Mouse (Mus musculus): ENCODE measurements around the gene Map3k12. TPM values are rescaled to one million over a fixed set of nuclear protein-coding genes. Genes with fewer than 3 reads are reported as not detected.

Gene Map3k12
- polyA plus RNA-seq (2017; shearing (Covaris generic)): 7.1 TPM

GRCm38 (mm10) chr15:102516728-102517404 is at the start of gene Map3k12:
TSS of gene Map3k12 (minus strand) at chr15:102517064.

GRCm38 (mm10) chr15:102524892-102525485 is 8.1 kb upstream of the Map3k12 start, which contains the start of gene Npff:
TSS of gene Npff (minus strand) at chr15:102524942.

GRCm38 (mm10) chr15:102517976-102518858 is 1.4 kb upstream of the Map3k12 start, which contains the start of gene Tarbp2:
TSS of gene Tarbp2 (plus strand) at chr15:102518192.

GRCm38 (mm10) chr15:102503447-102503846 is 13.4 kb downstream of the Map3k12 start, which contains the start of gene Gm10337:
TSS of gene Gm10337 (plus strand) at chr15:102503722.

GRCm38 (mm10) chr15:102470183-102470604 is 46.7 kb downstream of the Map3k12 start, which contains the start of gene Pcbp2:
TSS of gene Pcbp2 (plus strand) at chr15:102470539.

GRCm38 (mm10) chr15:102458904-102459317 is 58.0 kb downstream of the Map3k12 start, which contains the start of gene Prr13:
TSS of gene Prr13 (plus strand) at chr15:102459028.

Other genes with a start within 250 kb of the Map3k12 start
- not detected for gene Gm9918, start 246.5 kb downstream of the Map3k12 start, polyA plus RNA-seq (2017; shearing (Covaris generic))
- 36.3 TPM for gene Mfsd5, start 237.6 kb downstream of the Map3k12 start, polyA plus RNA-seq (2017; shearing (Covaris generic))
- 0.50 TPM for gene Espl1, start 220.8 kb downstream of the Map3k12 start, polyA plus RNA-seq (2017; shearing (Covaris generic))
- gene Pfdn5, start 190.9 kb downstream of the Map3k12 start, polyA plus RNA-seq (2017; shearing (Covaris generic)): 472 TPM
- gene Myg1, start 185.4 kb downstream of the Map3k12 start, polyA plus RNA-seq (2017; shearing (Covaris generic)): 43.2 TPM
- gene Aaas, start 166.3 kb downstream of the Map3k12 start, polyA plus RNA-seq (2017; shearing (Covaris generic)): 37.0 TPM
- gene Sp7, start 149.9 kb downstream of the Map3k12 start, polyA plus RNA-seq (2017; shearing (Covaris generic)): not detected
- gene Sp1, start 110.9 kb downstream of the Map3k12 start, polyA plus RNA-seq (2017; shearing (Covaris generic)): 21.4 TPM
- 1.2 TPM for gene Amhr2, start 71.7 kb downstream of the Map3k12 start, polyA plus RNA-seq (2017; shearing (Covaris generic))
- 564 TPM for gene Prr13, start 58.0 kb downstream of the Map3k12 start, polyA plus RNA-seq (2017; shearing (Covaris generic))
- gene Pcbp2, start 46.5 kb downstream of the Map3k12 start, polyA plus RNA-seq (2017; shearing (Covaris generic)): 94.6 TPM
- gene Gm10337, start 13.3 kb downstream of the Map3k12 start, polyA plus RNA-seq (2017; shearing (Covaris generic)): not detected
- gene Tarbp2, start 1.1 kb upstream of the Map3k12 start, polyA plus RNA-seq (2017; shearing (Covaris generic)): 61.1 TPM
- gene Npff, start 7.9 kb upstream of the Map3k12 start, polyA plus RNA-seq (2017; shearing (Covaris generic)): 5.1 TPM
- not detected for gene Gm28047, start 108.0 kb upstream of the Map3k12 start, polyA plus RNA-seq (2017; shearing (Covaris generic))
- 37.6 TPM for gene Atf7, start 108.4 kb upstream of the Map3k12 start, polyA plus RNA-seq (2017; shearing (Covaris generic))
- 13.2 TPM for gene Atp5g2, start 155.3 kb upstream of the Map3k12 start, polyA plus RNA-seq (2017; shearing (Covaris generic))
- 29.2 TPM for gene Calcoco1, start 205.1 kb upstream of the Map3k12 start, polyA plus RNA-seq (2017; shearing (Covaris generic))

All from effector memory CD4-positive, alpha-beta T cell, adult 5 months (primary cell).